Mouse (Mus musculus): ENCODE data around the gene Gabbr2. TPM values are rescaled to one million over a fixed set of nuclear protein-coding genes. Genes with fewer than 3 reads are reported as not detected.
A peak's percentile ranks its signal among the peaks of the same experiment; 100 is the strongest.

Gabbr2 gene
- polyA plus RNA-seq, 1 experiment from 2014 or later = 12.7 TPM

DNA sequence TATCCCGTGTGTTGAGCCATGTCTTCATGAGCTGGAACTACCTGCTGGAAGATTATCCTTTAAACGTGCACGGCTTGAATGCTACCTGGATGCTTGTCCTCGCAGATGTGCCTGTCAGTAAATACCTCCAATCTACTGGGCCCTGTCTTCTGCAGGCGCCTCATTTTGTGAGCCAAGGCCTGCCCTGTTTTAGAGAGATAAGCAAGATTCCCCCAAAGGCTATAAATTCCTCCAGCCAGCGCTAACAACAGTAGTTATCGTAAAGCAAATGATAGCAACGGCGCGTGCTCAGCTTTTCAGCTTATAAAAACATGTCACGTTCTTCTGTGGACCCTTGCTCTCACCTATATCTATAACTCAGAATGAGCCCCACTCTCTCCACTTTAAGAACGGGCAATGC is 87.5 kb downstream of the Gabbr2 start:
- 0 out of 2 replicates have a peak, but pooled peaks have one; percentile 24 for ATAC-seq (replicated peaks)
- Histone ChIP-seq H3K4me1 (peaks cover 13% of the 10 kb centered on the region; the same call in 1 of the 2 replicates), H3K9me3 (no peaks in the 10 kb centered on the region), H3K27ac (peak overlapping the region; percentile 56), H3K27me3 (replicated peaks) (no peaks in the 10 kb centered on the region), H3K4me2 (no peak overlapping the region), H3K4me3 (no peak overlapping the region), H3K9ac (no peak overlapping the region), H3K36me3 (replicated peaks) (no peaks in the 10 kb centered on the region)
- WGBS = 82% methylated on average over 12 of the region's 12 CpGs

- no peaks in the 10 kb centered on the region for H3K27me3 ChIP-seq (replicated peaks)
- no peaks in the 10 kb centered on the region for H3K36me3 ChIP-seq (replicated peaks)
- H3K27ac ChIP-seq = no peak overlapping the region
- no peak for ATAC-seq (replicated peaks)
- no peak overlapping the region for H3K4me3 ChIP-seq
- no peaks in the 10 kb centered on the region for H3K9me3 ChIP-seq
- no peak overlapping the region for H3K4me2 ChIP-seq
- 47% methylated on average over 4 of the region's 4 CpGs for WGBS
- H3K4me1 ChIP-seq = peaks cover 8% of the 10 kb centered on the region; the same call in 1 of the 2 replicates
- no peak overlapping the region for H3K9ac ChIP-seq
These were observed 93.1 kb downstream of the Gabbr2 start for GRCm38 (mm10) chr4:46898546-46898945.

- 59% methylated on average over 18 of the region's 18 CpGs for WGBS
- peak; percentile 35; the same call in 1 of the 2 replicates for ATAC-seq (replicated peaks)
- Histone ChIP-seq H3K4me1 (peaks cover 3% of the 10 kb centered on the region; the same call in 1 of the 2 replicates), H3K4me3 (no peak overlapping the region), H3K27me3 (replicated peaks) (no peaks in the 10 kb centered on the region), H3K36me3 (replicated peaks) (no peaks in the 10 kb centered on the region), H3K27ac (no peak overlapping the region), H3K4me2 (no peak overlapping the region), H3K9ac (no peak overlapping the region), H3K9me3 (no peaks in the 10 kb centered on the region)
These were observed 93.9 kb downstream of the Gabbr2 start for GRCm38 (mm10) chr4:46897634-46898399.

- no peak overlapping the region for H3K4me2 ChIP-seq
- H3K27ac ChIP-seq = no peak overlapping the region
- H3K4me1 ChIP-seq = no peaks in the 10 kb centered on the region; the same call in 1 of the 2 replicates
- H3K9me3 ChIP-seq = no peaks in the 10 kb centered on the region
- 82% methylated on average over 9 of the region's 9 CpGs for WGBS
- no peak for ATAC-seq (replicated peaks)
- H3K4me3 ChIP-seq = no peak overlapping the region
- no peak overlapping the region for H3K9ac ChIP-seq
- no peaks in the 10 kb centered on the region for H3K27me3 ChIP-seq (replicated peaks)
- no peaks in the 10 kb centered on the region for H3K36me3 ChIP-seq (replicated peaks)
These were observed 97.5 kb downstream of the Gabbr2 start for GRCm38 (mm10) chr4:46894144-46894543.

DNA sequence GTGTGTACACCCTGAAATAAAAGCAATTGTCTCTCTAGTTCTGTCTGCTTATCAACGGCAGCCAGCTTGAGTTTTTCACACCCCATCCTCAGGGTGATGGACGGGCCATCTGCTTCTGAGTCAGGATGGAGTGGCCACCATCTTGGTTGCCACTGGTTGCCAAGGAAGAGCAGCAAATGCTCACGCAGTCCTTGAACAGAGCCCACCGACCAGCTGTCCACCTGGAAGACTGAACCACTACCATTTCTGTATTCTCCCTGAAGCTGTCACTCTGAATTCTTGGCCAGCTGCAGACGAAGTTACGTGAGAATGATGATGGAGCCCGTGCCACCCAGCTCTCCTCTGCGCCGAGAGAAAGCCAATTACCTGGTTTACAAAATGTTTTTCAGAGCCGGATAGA is 102.5 kb downstream of the Gabbr2 start:
- Histone ChIP-seq H3K4me1 (peaks cover 4% of the 10 kb centered on the region), H3K4me3 (no peak overlapping the region), H3K27me3 (replicated peaks) (no peaks in the 10 kb centered on the region), H3K27ac (0 out of 2 replicates have a peak overlapping the region, but pooled peaks have one; percentile 12), H3K9me3 (no peaks in the 10 kb centered on the region), H3K36me3 (replicated peaks) (no peaks in the 10 kb centered on the region), H3K4me2 (no peak overlapping the region), H3K9ac (no peak overlapping the region)
- no peak for ATAC-seq (replicated peaks)
- WGBS = 80% methylated on average over 10 of the region's 10 CpGs

DNA sequence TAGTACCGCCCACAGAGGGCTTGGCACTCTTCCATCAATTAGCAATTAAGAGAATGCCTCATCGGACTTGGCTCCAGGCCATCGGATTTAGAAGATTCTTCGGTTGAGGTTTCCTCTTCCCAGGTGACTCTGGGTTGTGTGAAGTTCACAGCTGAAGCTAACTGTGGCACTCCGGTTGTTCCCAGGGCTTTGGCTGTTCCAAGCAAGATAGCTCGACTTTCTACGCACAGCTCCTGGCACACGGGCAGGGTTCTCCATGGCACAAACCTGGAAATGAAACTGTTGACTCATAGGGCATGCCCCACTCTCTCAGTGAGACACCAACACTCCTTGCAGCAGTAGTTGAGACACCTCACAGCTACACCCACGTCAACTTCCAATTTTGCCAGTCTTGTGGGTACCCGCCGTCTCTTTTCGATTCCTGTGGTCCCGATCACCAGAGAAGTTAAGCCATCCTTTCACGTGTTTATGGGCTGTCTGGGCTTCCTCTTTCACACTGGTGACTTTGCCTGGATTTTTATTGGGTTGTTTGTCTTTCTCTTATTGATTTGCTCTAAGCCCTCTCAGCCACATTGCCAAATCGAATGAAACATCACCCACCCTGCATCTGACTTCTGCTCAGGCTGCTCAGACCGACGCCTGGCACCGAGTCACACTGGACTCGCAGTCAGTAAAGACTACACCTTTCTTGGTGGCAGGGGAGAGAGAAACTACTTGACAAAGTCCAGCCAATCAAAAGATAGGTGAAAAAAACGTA is 105.9 kb downstream of the Gabbr2 start:
- H3K4me1 ChIP-seq = peaks cover 23% of the 10 kb centered on the region
- 89% methylated on average over 20 of the region's 20 CpGs for WGBS
- no peaks in the 10 kb centered on the region for H3K27me3 ChIP-seq (replicated peaks)
- no peak overlapping the region for H3K4me2 ChIP-seq
- H3K4me3 ChIP-seq = no peak overlapping the region
- H3K36me3 ChIP-seq (replicated peaks) = no peaks in the 10 kb centered on the region
- no peaks in the 10 kb centered on the region for H3K9me3 ChIP-seq
- ATAC-seq (replicated peaks) = no peak
- H3K9ac ChIP-seq = no peak overlapping the region
- H3K27ac ChIP-seq = no peak overlapping the region

- no peak overlapping the region for H3K4me2 ChIP-seq
- no peak overlapping the region for H3K9ac ChIP-seq
- H3K9me3 ChIP-seq = no peaks in the 10 kb centered on the region
- 42% methylated on average over 7 of the region's 7 CpGs for WGBS
- no peaks in the 10 kb centered on the region for H3K36me3 ChIP-seq (replicated peaks)
- H3K27me3 ChIP-seq (replicated peaks) = no peaks in the 10 kb centered on the region
- H3K4me1 ChIP-seq = peaks cover 33% of the 10 kb centered on the region
- peak overlapping the region; percentile 29; the same call in 1 of the 2 replicates for H3K27ac ChIP-seq
- no peak; the same call in 1 of the 2 replicates for ATAC-seq (replicated peaks)
- H3K4me3 ChIP-seq = no peak overlapping the region
These were observed 107.5 kb downstream of the Gabbr2 start for GRCm38 (mm10) chr4:46884132-46884531.

DNA sequence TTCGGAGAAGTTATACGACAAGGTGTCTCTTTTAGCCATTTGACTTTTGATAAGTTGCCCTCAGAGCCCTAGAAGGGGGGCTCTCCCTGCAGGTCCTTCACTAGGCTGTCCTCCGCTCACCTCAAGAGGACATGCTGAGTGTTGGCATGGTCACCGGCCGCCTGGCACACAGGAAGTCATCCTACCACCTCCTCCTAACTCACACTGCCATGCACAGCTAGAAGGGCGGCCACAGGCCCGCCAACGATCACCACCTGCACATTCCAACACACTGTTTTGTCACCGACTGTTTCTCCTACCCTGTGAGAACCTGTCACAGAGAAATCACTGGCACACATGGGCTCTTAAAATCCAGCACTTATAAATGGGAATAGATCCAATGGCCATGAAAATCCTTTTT is 108.1 kb downstream of the Gabbr2 start:
- ATAC-seq (replicated peaks) = peak; percentile 25; the same call in 1 of the 2 replicates
- no peak overlapping the region for H3K4me2 ChIP-seq
- WGBS = 73% methylated on average over 9 of the region's 9 CpGs
- H3K4me3 ChIP-seq = no peak overlapping the region
- no peaks in the 10 kb centered on the region for H3K36me3 ChIP-seq (replicated peaks)
- no peaks in the 10 kb centered on the region for H3K9me3 ChIP-seq
- H3K4me1 ChIP-seq = peaks cover 33% of the 10 kb centered on the region
- H3K27ac ChIP-seq = peak overlapping the region; percentile 52; the same call in 1 of the 2 replicates
- H3K27me3 ChIP-seq (replicated peaks) = no peaks in the 10 kb centered on the region
- H3K9ac ChIP-seq = no peak overlapping the region

- 53% methylated on average over 10 of the region's 10 CpGs for WGBS
- Histone ChIP-seq H3K9me3 (no peaks in the 10 kb centered on the region), H3K27ac (peak overlapping the region; percentile 52; the same call in 1 of the 2 replicates), H3K27me3 (replicated peaks) (no peaks in the 10 kb centered on the region), H3K4me2 (no peak overlapping the region), H3K9ac (no peak overlapping the region), H3K36me3 (replicated peaks) (no peaks in the 10 kb centered on the region), H3K4me3 (no peak overlapping the region), H3K4me1 (peaks cover 33% of the 10 kb centered on the region)
- no peak for ATAC-seq (replicated peaks)
These were observed 108.6 kb downstream of the Gabbr2 start for GRCm38 (mm10) chr4:46883047-46883446.

- WGBS = 50% methylated on average over 4 of the region's 4 CpGs
- peaks cover 33% of the 10 kb centered on the region for H3K4me1 ChIP-seq
- H3K27me3 ChIP-seq (replicated peaks) = no peaks in the 10 kb centered on the region
- no peak overlapping the region for H3K4me3 ChIP-seq
- H3K9me3 ChIP-seq = no peaks in the 10 kb centered on the region
- H3K27ac ChIP-seq = no peak overlapping the region
- 0 out of 2 replicates have a peak overlapping the region, but pooled peaks have one; percentile 14 for H3K9ac ChIP-seq
- no peak overlapping the region for H3K4me2 ChIP-seq
- H3K36me3 ChIP-seq (replicated peaks) = no peaks in the 10 kb centered on the region
- ATAC-seq (replicated peaks) = no peak
These were observed 110.4 kb downstream of the Gabbr2 start for GRCm38 (mm10) chr4:46881271-46881670.

DNA sequence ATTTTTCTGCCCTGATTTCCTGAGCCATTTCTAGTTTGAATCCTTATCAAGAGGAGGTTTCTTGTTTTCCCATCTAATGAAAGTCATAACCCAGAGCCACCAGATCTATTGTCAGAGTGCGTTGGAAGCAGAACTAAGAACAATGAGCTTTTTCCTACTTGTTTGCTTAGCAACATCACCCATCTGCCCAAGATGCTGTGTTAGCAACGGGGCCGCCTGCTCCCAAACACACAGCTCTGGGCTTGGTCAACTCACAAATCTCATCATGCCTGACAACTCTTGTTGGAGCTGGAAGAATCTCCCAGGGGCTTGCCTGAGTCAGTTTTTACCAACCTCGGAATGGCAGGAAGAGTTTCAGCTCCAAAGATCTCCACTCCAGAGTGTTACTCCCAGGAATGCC is 111.7 kb downstream of the Gabbr2 start:
- H3K27ac ChIP-seq = no peak overlapping the region
- 33% methylated on average over 4 of the region's 4 CpGs for WGBS
- H3K9me3 ChIP-seq = no peaks in the 10 kb centered on the region
- ATAC-seq (replicated peaks) = no peak
- no peaks in the 10 kb centered on the region for H3K27me3 ChIP-seq (replicated peaks)
- no peak overlapping the region for H3K4me2 ChIP-seq
- H3K4me3 ChIP-seq = no peak overlapping the region
- no peak overlapping the region for H3K9ac ChIP-seq
- H3K4me1 ChIP-seq = peaks cover 33% of the 10 kb centered on the region
- no peaks in the 10 kb centered on the region for H3K36me3 ChIP-seq (replicated peaks)

GRCm38 (mm10) chr4:46872750-46873149 is 118.9 kb downstream of the Gabbr2 start:
- no peak overlapping the region for H3K27ac ChIP-seq
- H3K4me3 ChIP-seq = no peak overlapping the region
- 93% methylated on average over 4 of the region's 4 CpGs for WGBS
- no peaks in the 10 kb centered on the region for H3K27me3 ChIP-seq (replicated peaks)
- no peaks in the 10 kb centered on the region for H3K36me3 ChIP-seq (replicated peaks)
- ATAC-seq (replicated peaks) = no peak
- no peak overlapping the region for H3K4me2 ChIP-seq
- H3K9ac ChIP-seq = no peak overlapping the region
- H3K4me1 ChIP-seq = peaks cover 12% of the 10 kb centered on the region
- H3K9me3 ChIP-seq = no peaks in the 10 kb centered on the region

Measured in midbrain, embryonic 15.5 days (tissue).